Mouse (Mus musculus) brain, embryonic 14.5 days (tissue): Measurements from ENCODE around the gene Mrps26. TPM values are rescaled to one million over a fixed set of nuclear protein-coding genes. Genes with fewer than 3 reads are reported as not detected.
"Not testable (repeated sequence)": the region's sequence is repeated elsewhere in the genome, so short reads cannot be mapped to it uniquely, and the experiment has no call there.

Experiments used
- DNase-seq: peaks from one replicate; pipeline ENCODE4 v3.0.0-alpha.2; 2011; ENCODE audit warnings: low read depth
- CTCF ChIP-seq: fragments of 200-500 bp; IDR thresholded peaks from 2 replicates; pipeline ENCODE4 v1.5.1; 2012; ENCODE audit warnings: inconsistent platforms, mild to moderate bottlenecking, moderate library complexity, borderline replicate concordance; ENCODE audit not compliant: insufficient read depth, insufficient read length; ENCODE audit errors: extremely low read depth
- POLR2A ChIP-seq: fragments of 200-500 bp; IDR thresholded peaks from 2 replicates; pipeline ENCODE4 v1.6.1; 2012; ENCODE audit warnings: mild to moderate bottlenecking, inconsistent platforms, borderline replicate concordance; ENCODE audit not compliant: poor library complexity, insufficient read depth, insufficient read length, severe bottlenecking; ENCODE audit errors: extremely low read depth
- polyA plus RNA-seq: library from polyadenylated mRNA; depleted of rRNA; stranded (reverse); fragments of >200 nt; gene quantifications from 2 replicates; pipeline ENCODE4 v1.2.3, GENCODE M21; 2012; rRNA removed

Gene Mrps26
- 63.1 and 70.8 TPM in 2 replicates for polyA plus RNA-seq

- peak; percentile 98 for DNase-seq
- peak; percentile 95 for TF ChIP-seq POLR2A
- peak; percentile 42; the same call in 1 of the 2 replicates for TF ChIP-seq CTCF
Observed at GRCm38 (mm10) chr2:130563212-130564055, at the start of gene Mrps26. Gene Mrps26, plus strand, starts transcription at chr2:130563742.

GRCm38 (mm10) chr2:130513907-130514306 lies 49.6 kb upstream of the Mrps26 start:
- no peak for DNase-seq

GRCm38 (mm10) chr2:130515791-130516190 lies 47.8 kb upstream of the Mrps26 start:
- DNase-seq: peak; percentile 28
- TF ChIP-seq CTCF (no peak), POLR2A (no peak)

More at GRCm38 (mm10) chr2:130513907-130514306, 49.6 kb upstream of the Mrps26 start:
- TF ChIP-seq CTCF (no peak), POLR2A (no peak)

DNA sequence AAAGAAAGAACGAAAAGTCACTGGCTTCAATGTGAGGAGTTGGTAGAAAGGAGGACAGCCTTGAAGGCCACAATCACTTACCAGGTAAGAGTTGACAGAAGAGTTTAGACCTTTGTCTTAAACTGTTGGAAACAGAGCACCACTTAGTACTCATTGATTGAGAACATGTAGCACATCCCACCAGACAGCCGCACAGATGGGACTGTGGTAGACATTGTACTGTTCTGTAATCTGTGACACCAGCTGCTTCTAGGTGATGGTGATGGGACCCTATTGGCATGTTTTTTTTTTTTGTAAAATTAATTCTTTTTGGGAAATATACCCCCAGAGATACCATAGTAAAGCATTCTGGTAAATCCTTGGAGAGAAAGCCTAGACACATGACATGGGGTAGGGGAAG lies 41.6 kb upstream of the Mrps26 start:
- TF ChIP-seq POLR2A (no peak), CTCF (no peak)
- no peak for DNase-seq

DNA sequence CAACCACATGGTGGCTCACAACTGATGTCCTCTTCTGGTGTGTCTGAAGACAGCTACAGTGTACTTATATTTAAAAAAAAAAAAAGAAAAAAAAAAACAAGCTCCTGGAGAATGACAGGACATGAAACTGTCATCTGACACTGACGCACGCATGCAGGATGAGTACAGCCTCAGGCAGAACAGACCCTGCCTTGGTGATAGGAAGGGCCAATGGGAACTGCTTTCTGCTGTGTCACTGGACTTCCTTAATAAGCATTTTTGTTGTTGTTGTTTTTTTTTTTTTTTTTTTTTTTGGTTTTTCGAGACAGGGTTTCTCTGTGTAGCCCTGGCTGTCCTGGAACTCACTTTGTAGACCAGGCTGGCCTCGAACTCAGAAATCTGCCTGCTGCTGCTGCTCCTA lies 38.1 kb upstream of the Mrps26 start:
- not testable (repeated sequence) for DNase-seq

GRCm38 (mm10) chr2:130528457-130528856 lies 35.1 kb upstream of the Mrps26 start:
- no peak for TF ChIP-seq POLR2A
- peak; percentile 25; the same call in 1 of the 2 replicates for TF ChIP-seq CTCF

GRCm38 (mm10) chr2:130529290-130529689 lies 34.3 kb upstream of the Mrps26 start:
- no peak for TF ChIP-seq POLR2A
- TF ChIP-seq CTCF: no peak

More at GRCm38 (mm10) chr2:130528457-130528856, 35.1 kb upstream of the Mrps26 start:
- DNase-seq: peak; percentile 58

DNA sequence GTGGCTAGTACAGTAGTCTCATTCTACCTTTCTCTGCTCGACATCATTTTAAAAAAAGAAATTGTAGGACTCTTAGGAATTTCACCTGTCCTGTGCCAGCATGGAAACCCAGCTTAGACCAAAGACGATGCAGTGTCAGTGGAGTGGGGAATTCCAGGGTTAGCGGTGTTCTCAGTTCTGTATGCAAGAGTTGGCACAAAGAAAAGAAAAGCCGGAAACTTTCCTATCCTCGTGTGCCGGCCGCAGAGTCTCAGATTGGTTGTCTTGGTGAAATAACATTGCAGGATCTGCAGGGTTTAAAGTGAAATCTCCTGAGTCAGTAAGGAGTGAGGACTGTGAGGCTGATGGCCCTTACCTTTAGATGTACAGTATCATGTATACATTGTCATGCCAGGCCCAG lies 33.6 kb upstream of the Mrps26 start:
- DNase-seq: no peak
- no peak for TF ChIP-seq CTCF
- TF ChIP-seq POLR2A: no peak

More at GRCm38 (mm10) chr2:130529290-130529689, 34.3 kb upstream of the Mrps26 start:
- DNase-seq: no peak

- TF ChIP-seq CTCF: no peak
- TF ChIP-seq POLR2A: no peak
Observed at GRCm38 (mm10) chr2:130532201-130532600, 31.3 kb upstream of the Mrps26 start.

DNA sequence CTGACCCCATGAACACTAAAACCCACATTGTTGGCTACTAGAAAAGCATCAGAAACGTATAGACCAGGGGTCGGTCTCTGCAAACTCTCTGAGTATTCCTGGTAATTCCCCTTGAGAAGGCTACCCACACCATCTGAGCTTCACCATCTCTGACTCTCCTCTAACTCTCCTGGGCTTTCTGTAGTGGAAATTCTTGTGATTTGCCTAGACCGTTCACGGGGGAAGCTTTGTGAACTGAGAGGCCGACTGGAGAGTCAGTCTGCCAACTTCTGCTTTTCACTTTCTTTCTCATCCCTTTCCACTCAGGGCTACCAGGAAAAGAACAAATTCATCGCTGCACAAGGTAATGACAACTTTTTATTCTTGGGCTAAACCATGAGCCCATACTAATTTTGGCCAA lies 28.5 kb upstream of the Mrps26 start:
- DNase-seq: no peak
- TF ChIP-seq CTCF (no peak), POLR2A (no peak)

More at GRCm38 (mm10) chr2:130532201-130532600, 31.3 kb upstream of the Mrps26 start:
- DNase-seq: no peak

DNA sequence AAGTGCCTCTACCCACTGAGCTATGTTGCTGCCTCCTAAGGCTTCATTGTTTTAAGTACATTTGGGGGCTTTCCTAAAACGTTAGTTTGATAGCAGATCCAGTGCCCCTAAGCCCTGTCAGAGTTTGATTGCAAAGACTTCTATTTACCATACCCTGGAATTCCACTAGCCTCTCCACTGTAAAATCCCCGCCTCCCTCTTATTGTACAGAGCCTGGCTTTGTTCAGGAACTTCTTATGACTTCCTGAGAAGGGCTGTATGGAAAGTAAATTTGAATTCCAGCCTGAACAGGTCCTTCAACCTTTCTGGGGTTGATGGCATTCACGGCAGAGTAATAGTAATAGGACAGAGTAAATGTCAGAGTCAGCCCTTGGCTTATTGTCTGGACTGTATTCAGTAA lies 26.7 kb upstream of the Mrps26 start:
- DNase-seq: no peak
- TF ChIP-seq POLR2A (no peak), CTCF (no peak)
